Mouse (Mus musculus) ES-E14 (cell line): Measurements from ENCODE around the gene Tmem170b. TPM values are rescaled to one million over a fixed set of nuclear protein-coding genes. Genes with fewer than 3 reads are reported as not detected.

Experiments used
- DNase-seq: peaks from one replicate; pipeline ENCODE4 v3.0.0-alpha.2; 2013; ENCODE audit warnings: low read depth, low spot score
- H3K27ac ChIP-seq: 2 replicates; pipeline ENCODE4 v1.5.1; 2012; ENCODE audit warnings: low read depth, mild to moderate bottlenecking, low read length, moderate library complexity, mixed read lengths; ENCODE audit not compliant: poor library complexity, insufficient read depth, severe bottlenecking
- H3K36me3 ChIP-seq: 2 replicates; pipeline ENCODE4 v1.6.1; 2012; ENCODE audit warnings: mild to moderate bottlenecking, low read length, moderate library complexity, mixed read lengths; ENCODE audit not compliant: control insufficient read depth, poor library complexity, insufficient read depth, severe bottlenecking
- H3K4me1 ChIP-seq, 2 experiments: fragments of 150-350 bp in 1 of 2; sonication (generic) in 1 of 2; 2 replicates each; pipeline ENCODE4 v1.6.1; 2012; ENCODE audit warnings: low read length in 2 of 2, mild to moderate bottlenecking in 1 of 2, mixed read lengths in 1 of 2; ENCODE audit not compliant: control insufficient read depth in 2 of 2, insufficient read depth in 2 of 2, poor library complexity in 1 of 2
- H3K4me3 ChIP-seq, 2 experiments: fragments of 150-350 bp in 1 of 2; sonication (generic) in 1 of 2; 2 replicates each; pipeline ENCODE4 v1.5.1; 2012; ENCODE audit warnings: low read length in 2 of 2, low read depth in 1 of 2, mild to moderate bottlenecking in 1 of 2, mixed read lengths in 1 of 2; ENCODE audit not compliant: insufficient read depth in 1 of 2, poor library complexity in 1 of 2, severe bottlenecking in 1 of 2
- H3K9ac ChIP-seq: 2 replicates; pipeline ENCODE4 v1.6.1; 2012; ENCODE audit warnings: low read depth, mild to moderate bottlenecking, low read length, mixed read lengths; ENCODE audit not compliant: poor library complexity, insufficient read depth, severe bottlenecking
- H3K9me3 ChIP-seq: fragments of 150-350 bp; sonication (generic); 2 replicates; pipeline ENCODE4 v1.6.1; 2012; ENCODE audit warnings: low read depth, mild to moderate bottlenecking, low read length; ENCODE audit not compliant: control insufficient read depth, insufficient read depth
- CHD2 ChIP-seq: IDR thresholded peaks from 2 replicates; pipeline ENCODE4 v1.6.1; 2014; ENCODE audit warnings: mild to moderate bottlenecking, low read depth, low read length, inconsistent platforms
- HCFC1 ChIP-seq: IDR thresholded peaks from 2 replicates; pipeline ENCODE4 v1.6.1; 2012; ENCODE audit warnings: low read length, inconsistent platforms, borderline replicate concordance; ENCODE audit not compliant: insufficient read depth
- MAFK ChIP-seq: IDR thresholded peaks from 2 replicates; pipeline ENCODE4 v1.6.1; 2014; ENCODE audit warnings: mild to moderate bottlenecking, low read depth, low read length, inconsistent platforms; ENCODE audit not compliant: insufficient read depth
- ZC3H11A ChIP-seq: IDR thresholded peaks from 2 replicates; pipeline ENCODE4 v1.6.1; 2012; ENCODE audit warnings: low read depth, mild to moderate bottlenecking, inconsistent platforms, low read length, borderline replicate concordance
- ZNF384 ChIP-seq: IDR thresholded peaks from 2 replicates; pipeline ENCODE4 v1.6.1; 2012; ENCODE audit warnings: low read depth, low read length, inconsistent platforms
- in situ Hi-C, 2 experiments: fragments of 600-800 bp; cut with MboI; formaldehyde crosslinking; loops; one replicate each; pipeline ENCODE4 v1.15.1; 2025; ENCODE audit warnings: low sequenced_read_pairs in 2 of 2, inconsistent platforms in 1 of 2; ENCODE audit not compliant: unreplicated experiment in 2 of 2
- total RNA-seq: library from RNA; depleted of rRNA; stranded (reverse); fragments of 300-350 nt; gene quantifications from 2 replicates; pipeline ENCODE4 v1.2.3, GENCODE M21; 2012

Gene Tmem170b
- total RNA-seq, 1 experiment: 4.4 TPM

DNA sequence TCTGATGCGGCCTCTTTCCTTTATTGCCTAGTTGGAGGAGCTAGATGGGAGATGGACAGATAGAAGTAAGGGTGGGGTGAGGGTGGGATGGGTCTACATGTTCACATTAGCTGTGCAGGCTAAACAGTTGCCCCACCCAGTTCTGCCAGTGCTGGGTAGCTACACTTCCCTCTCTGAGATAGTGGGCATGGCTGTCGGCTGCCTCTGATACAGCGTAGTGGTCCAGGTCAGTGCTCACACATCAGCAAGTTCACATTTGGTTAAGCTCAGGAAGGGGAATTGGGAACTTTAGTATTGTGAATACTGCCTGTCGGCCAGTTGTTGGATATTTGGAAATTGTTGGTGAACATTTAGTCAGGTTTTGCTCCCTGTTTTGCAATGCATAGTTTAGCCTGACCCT, 13.8 kb downstream of the Tmem170b start:
- Histone ChIP-seq H3K4me3 (no peak overlapping the region), H3K4me1 (no peaks in the 10 kb centered on the region), H3K9ac (no peak overlapping the region), H3K27ac (no peak overlapping the region), H3K36me3 (no peaks in the 10 kb centered on the region), H3K9me3 (no peaks in the 10 kb centered on the region)
- in situ Hi-C loops: no loop called here
- no peak for DNase-seq
- no peak for TF ChIP-seq ZC3H11A
- no peak for TF ChIP-seq ZNF384
- TF ChIP-seq CHD2: no peak
- TF ChIP-seq HCFC1: no peak
- TF ChIP-seq MAFK: no peak

DNA sequence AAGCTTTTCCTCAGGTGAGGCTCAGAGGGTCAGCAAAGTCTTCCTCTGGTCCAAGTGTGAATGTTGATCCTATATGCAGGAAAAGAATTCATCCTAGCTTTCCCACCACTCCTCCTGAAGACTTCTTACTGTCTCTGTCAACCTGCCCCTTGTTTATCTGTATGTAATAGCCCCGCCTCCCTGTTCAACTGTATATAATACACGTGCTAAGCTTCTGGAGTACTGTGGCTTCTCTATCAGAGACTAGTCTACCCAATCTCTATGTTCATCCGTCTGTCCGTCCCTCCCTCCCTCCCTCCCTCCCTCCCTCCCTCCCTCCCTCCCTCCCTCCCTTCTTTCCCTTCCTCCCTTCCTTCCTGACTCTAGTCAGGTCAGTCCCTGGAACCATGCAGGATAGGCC, 14.4 kb downstream of the Tmem170b start:
- TF ChIP-seq ZNF384 (no peak), MAFK (no peak), CHD2 (no peak), HCFC1 (no peak), ZC3H11A (no peak)
- Histone ChIP-seq H3K9me3 (no peaks in the 10 kb centered on the region), H3K9ac (no peak overlapping the region), H3K4me3 (no peak overlapping the region), H3K36me3 (no peaks in the 10 kb centered on the region), H3K27ac (no peak overlapping the region), H3K4me1 (no peaks in the 10 kb centered on the region)
- in situ Hi-C loops: no loop called here
- no peak for DNase-seq

DNA sequence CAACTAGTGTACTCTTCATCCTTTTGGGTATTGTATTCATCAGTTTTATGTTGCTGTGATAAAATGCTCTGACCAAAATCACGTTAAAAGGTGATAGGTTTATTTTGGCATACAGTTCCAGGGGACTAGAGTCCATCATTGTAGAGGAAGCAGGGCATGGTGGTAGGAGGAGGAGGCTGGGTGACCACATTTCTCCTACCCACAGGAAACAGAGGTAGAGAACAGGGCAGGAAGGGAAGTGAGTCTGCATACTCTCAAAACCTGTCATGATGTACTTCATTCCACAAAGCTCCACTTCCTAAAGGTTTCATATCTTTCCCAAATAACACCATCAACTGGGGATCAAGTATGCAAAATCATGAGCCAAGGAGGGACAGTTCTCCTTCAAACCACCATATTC, 18.4 kb downstream of the Tmem170b start:
- H3K4me1 ChIP-seq: no peaks in the 10 kb centered on the region
- no peaks in the 10 kb centered on the region for H3K9me3 ChIP-seq
- TF ChIP-seq MAFK: no peak
- TF ChIP-seq CHD2: no peak
- H3K9ac ChIP-seq: no peak overlapping the region
- H3K27ac ChIP-seq: no peak overlapping the region
- in situ Hi-C loops: no loop called here
- no peaks in the 10 kb centered on the region; the same call in 1 of the 2 replicates for H3K36me3 ChIP-seq
- DNase-seq: no peak
- H3K4me3 ChIP-seq: no peak overlapping the region

DNA sequence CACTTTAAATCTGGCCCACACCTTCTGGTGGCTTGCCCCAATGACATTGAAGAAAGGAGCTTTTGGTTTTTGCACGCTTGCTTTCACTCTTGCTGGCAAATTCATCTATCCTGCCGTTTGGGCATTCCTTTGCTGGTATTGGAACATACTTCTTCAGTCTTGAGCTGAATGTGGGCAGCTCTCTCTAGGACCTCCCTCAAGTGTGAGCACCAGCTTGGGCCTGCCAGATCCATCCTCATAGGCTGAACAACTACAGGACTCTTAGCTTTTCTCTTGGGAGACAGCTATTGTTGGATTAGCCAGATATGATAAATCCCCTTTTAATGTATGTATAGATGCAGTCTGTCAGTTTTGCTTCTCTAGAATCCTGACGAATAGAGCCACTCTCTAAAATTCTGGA, 19.5 kb downstream of the Tmem170b start:
- Histone ChIP-seq H3K9me3 (no peaks in the 10 kb centered on the region), H3K27ac (no peak overlapping the region), H3K4me1 (no peaks in the 10 kb centered on the region), H3K9ac (no peak overlapping the region), H3K36me3 (no peaks in the 10 kb centered on the region; the same call in 1 of the 2 replicates), H3K4me3 (no peak overlapping the region)
- in situ Hi-C loops: no loop called here
- no peak for DNase-seq
- TF ChIP-seq ZC3H11A (no peak), HCFC1 (no peak), CHD2 (no peak), ZNF384 (no peak), MAFK (no peak)

DNA sequence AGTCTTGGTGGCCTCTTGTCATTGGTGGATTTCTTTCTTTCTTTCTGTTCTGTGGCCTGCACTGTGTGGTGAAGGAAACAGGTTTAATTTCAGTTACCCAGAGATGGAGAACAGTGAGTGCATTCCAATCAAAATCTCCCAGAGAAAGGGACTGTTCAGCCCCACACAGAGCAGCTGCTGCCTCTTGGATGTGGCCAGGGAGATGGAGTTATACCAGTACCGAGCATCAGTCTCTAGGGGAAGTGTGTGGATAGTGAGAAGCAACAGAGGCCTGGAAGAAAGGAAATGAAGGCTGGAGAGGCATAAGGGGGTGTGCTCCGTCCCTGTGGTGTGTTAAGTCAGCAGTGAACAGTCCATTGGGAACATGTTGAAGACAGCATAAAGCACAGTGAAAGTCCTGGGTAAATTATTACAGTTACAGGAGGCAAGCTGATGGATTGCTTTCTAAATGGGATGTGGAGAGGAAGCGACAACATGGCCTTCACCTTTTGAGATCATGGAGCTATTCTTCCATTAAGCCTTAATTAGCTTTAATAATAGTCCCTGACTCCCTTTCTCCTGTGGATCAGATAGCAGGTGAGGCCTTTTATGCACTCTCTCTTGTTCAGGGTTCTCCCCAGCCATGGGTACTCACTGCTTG, 21.7 kb downstream of the Tmem170b start:
- in situ Hi-C loops: no loop called here
- H3K27ac ChIP-seq: no peak overlapping the region
- no peaks in the 10 kb centered on the region for H3K4me1 ChIP-seq
- H3K9me3 ChIP-seq: no peaks in the 10 kb centered on the region
- H3K4me3 ChIP-seq: no peak overlapping the region
- H3K36me3 ChIP-seq: no peaks in the 10 kb centered on the region; the same call in 1 of the 2 replicates
- H3K9ac ChIP-seq: no peak overlapping the region
- TF ChIP-seq ZC3H11A (no peak), CHD2 (no peak), HCFC1 (no peak), ZNF384 (no peak), MAFK (no peak)
- no peak for DNase-seq
